Comparison of ENCODE assay signal across 32 mouse cellular contexts in genomic region chr1:176092119-176092518, GRCm38 (mm10).
DNase-seq lines count a peak whose midpoint lies in the region; ATAC-seq lines count a peak whose summit lies in the region.
"Had no signal": no experiment of that assay in that cellular context is flagged by ENCODE, and none has a peak within 500 bp of the region (broad histone marks: within the 10 kb centered on the region; RNA-seq: fewer than 3 reads in every experiment).

No protein-coding gene starts in this region.

- no peak overlapping the region for H3K27ac ChIP-seq in limb, embryonic 11.5 days (replicated peaks; ENCODE audit: low read depth, low read length)
- H3K27ac ChIP-seq in limb, embryonic 10.5 days = no peak overlapping the region
- H3K27ac ChIP-seq in embryonic facial prominence, embryonic 10.5 days (replicated peaks) = peak overlapping the region; percentile 48; the same call in 1 of the 2 replicates
- H3K27ac ChIP-seq in embryonic facial prominence, embryonic 13.5 days = peak overlapping the region; percentile 13; the same call in 1 of the 2 replicates
- no peak overlapping the region for H3K27ac ChIP-seq in limb, embryonic 13.5 days
- H3K27ac ChIP-seq: gastrocnemius, adult 2 months; heart, adult 2 months; hindbrain, embryonic 14.5 days; kidney, embryonic 15.5 days; limb, embryonic 15.5 days; liver, embryonic 13.5 days; midbrain, embryonic 12.5 days; neural tube, embryonic 12.5 days; stomach, postnatal 0 days had no signal

- H3K9me3 ChIP-seq in limb, embryonic 11.5 days (ENCODE audit: control insufficient read depth, low read length) = no peaks in the 10 kb centered on the region
- H3K9me3 ChIP-seq in limb, embryonic 10.5 days (replicated peaks) = no peaks in the 10 kb centered on the region
- no peaks in the 10 kb centered on the region for H3K9me3 ChIP-seq in embryonic facial prominence, embryonic 10.5 days
- H3K9me3 ChIP-seq in embryonic facial prominence, embryonic 13.5 days = no peaks in the 10 kb centered on the region
- H3K9me3 ChIP-seq in limb, embryonic 13.5 days = no peaks in the 10 kb centered on the region
- H3K9me3 ChIP-seq: heart, embryonic 12.5 days; kidney, embryonic 15.5 days; limb, embryonic 15.5 days; liver, embryonic 13.5 days; midbrain, embryonic 12.5 days; neural tube, embryonic 12.5 days had no signal

- H3K4me2 ChIP-seq in limb, embryonic 11.5 days (ENCODE audit: low read depth, severe bottlenecking) = no peak overlapping the region
- no peak overlapping the region for H3K4me2 ChIP-seq in embryonic facial prominence, embryonic 13.5 days
- H3K4me2 ChIP-seq in limb, embryonic 13.5 days (replicated peaks) = no peak overlapping the region
- H3K4me2 ChIP-seq: heart, embryonic 12.5 days; hindbrain, embryonic 14.5 days; kidney, embryonic 15.5 days; limb, embryonic 15.5 days; liver, embryonic 13.5 days; midbrain, embryonic 12.5 days; neural tube, embryonic 12.5 days had no signal

- intact Hi-C loops in left cerebral cortex, postnatal 10 days (cut with DNase I) = no loop called here

- no peaks in the 10 kb centered on the region for H3K36me3 ChIP-seq in limb, embryonic 11.5 days (ENCODE audit: control insufficient read depth, insufficient read depth, low read length)
- H3K36me3 ChIP-seq in limb, embryonic 10.5 days = no peaks in the 10 kb centered on the region
- no peaks in the 10 kb centered on the region for H3K36me3 ChIP-seq in embryonic facial prominence, embryonic 10.5 days (replicated peaks)
- H3K36me3 ChIP-seq in embryonic facial prominence, embryonic 13.5 days = no peaks in the 10 kb centered on the region
- H3K36me3 ChIP-seq in limb, embryonic 13.5 days = no peaks in the 10 kb centered on the region
- H3K36me3 ChIP-seq: heart, embryonic 12.5 days; kidney, embryonic 15.5 days; limb, embryonic 15.5 days; liver, embryonic 13.5 days; midbrain, embryonic 12.5 days; neural tube, embryonic 12.5 days had no signal

- 58% methylated on average over 2 of the region's 2 CpGs for WGBS in limb, embryonic 11.5 days
- WGBS in limb, embryonic 10.5 days = 77% methylated on average over 2 of the region's 2 CpGs
- WGBS in embryonic facial prominence, embryonic 10.5 days = 56% methylated on average over 2 of the region's 2 CpGs
- 29% methylated on average over 2 of the region's 2 CpGs for WGBS in embryonic facial prominence, embryonic 13.5 days
- WGBS in limb, embryonic 13.5 days = 44% methylated on average over 2 of the region's 2 CpGs

- H3K4me3 ChIP-seq in limb, embryonic 11.5 days (ENCODE audit: low read depth, low read length) = no peak overlapping the region
- H3K4me3 ChIP-seq in limb, embryonic 10.5 days = no peak overlapping the region
- H3K4me3 ChIP-seq in embryonic facial prominence, embryonic 10.5 days = no peak overlapping the region
- no peak overlapping the region for H3K4me3 ChIP-seq in embryonic facial prominence, embryonic 13.5 days
- H3K4me3 ChIP-seq in limb, embryonic 13.5 days = no peak overlapping the region
- H3K4me3 ChIP-seq: gastrocnemius, adult 2 months; heart, adult 2 months; heart, embryonic 12.5 days; kidney, embryonic 15.5 days; limb, embryonic 15.5 days; liver, embryonic 13.5 days; midbrain, embryonic 12.5 days; myocyte; neural tube, embryonic 12.5 days had no signal

- no peak for DNase-seq in limb, embryonic 11.5 days (ENCODE audit: low spot score)
- no peak for DNase-seq in limb, embryonic 10.5 days (ENCODE audit: low spot score)
- no peak for DNase-seq in embryonic facial prominence, embryonic 10.5 days (ENCODE audit: low spot score)
- DNase-seq in left cerebral cortex, postnatal 10 days (ENCODE audit: extremely low spot score in 1 of 2, low spot score in 2 of 2) = no peak
- DNase-seq in thymus, postnatal 25 days = no peak
- DNase-seq in left cerebral cortex, adult 8-10 months (ENCODE audit: low spot score in 2 of 2) = no peak
- DNase-seq: adrenal gland, postnatal 10 days; B cell, adult 2 months; cerebellum, adult 9-10 months; cerebellum, postnatal 36 days; gastrocnemius, adult 2 months; heart, adult 2 months; kidney, adult 11 months; layer of hippocampus, postnatal 36 days; liver, embryonic 13.5 days; lung, adult 18-20 months; right cerebral cortex, adult 18-20 months; thymus, adult 18-20 months; thymus, postnatal 4 days had no signal

- H3K4me1 ChIP-seq in limb, embryonic 11.5 days (ENCODE audit: control insufficient read depth, insufficient read depth, low read length) = no peaks in the 10 kb centered on the region
- H3K4me1 ChIP-seq in limb, embryonic 10.5 days = peaks cover 6% of the 10 kb centered on the region; the same call in 1 of the 2 replicates
- peaks cover 8% of the 10 kb centered on the region; the same call in 1 of the 2 replicates for H3K4me1 ChIP-seq in embryonic facial prominence, embryonic 10.5 days
- peaks cover 17% of the 10 kb centered on the region for H3K4me1 ChIP-seq in embryonic facial prominence, embryonic 13.5 days
- H3K4me1 ChIP-seq in limb, embryonic 13.5 days = peaks cover 7% of the 10 kb centered on the region; the same call in 1 of the 2 replicates
- H3K4me1 ChIP-seq: kidney, embryonic 15.5 days; limb, embryonic 15.5 days; liver, embryonic 13.5 days; midbrain, embryonic 12.5 days; neural tube, embryonic 12.5 days had no signal

- H3K27me3 ChIP-seq in limb, embryonic 11.5 days (ENCODE audit: control insufficient read depth, insufficient read depth, low read length) = no peaks in the 10 kb centered on the region
- H3K27me3 ChIP-seq in limb, embryonic 10.5 days (ENCODE audit: low read depth, poor library complexity, severe bottlenecking) = no peaks in the 10 kb centered on the region
- H3K27me3 ChIP-seq in embryonic facial prominence, embryonic 10.5 days (replicated peaks; ENCODE audit: low read depth, poor library complexity, severe bottlenecking) = no peaks in the 10 kb centered on the region
- H3K27me3 ChIP-seq in embryonic facial prominence, embryonic 13.5 days = no peaks in the 10 kb centered on the region
- H3K27me3 ChIP-seq in limb, embryonic 13.5 days = no peaks in the 10 kb centered on the region
- H3K27me3 ChIP-seq: heart, embryonic 12.5 days; kidney, embryonic 15.5 days; limb, embryonic 15.5 days; liver, embryonic 13.5 days; midbrain, embryonic 12.5 days; neural tube, embryonic 12.5 days; Patski had no signal

- 0 out of 2 replicates have a peak, but pooled peaks have one; percentile 45 for ATAC-seq in limb, embryonic 11.5 days (ENCODE audit: insufficient number of reproducible peaks, low FRiP score, low TSS enrichment, low read depth)
- peak; percentile 72 for ATAC-seq in embryonic facial prominence, embryonic 13.5 days (ENCODE audit: insufficient number of reproducible peaks, insufficient read depth, low FRiP score, low TSS enrichment, low read depth)
- peak; percentile 74; the same call in 1 of the 2 replicates for ATAC-seq in limb, embryonic 13.5 days (ENCODE audit: low FRiP score, low read depth)
- ATAC-seq: forebrain, embryonic 14.5 days; inflammation-experienced regulatory T-cells, adult 6 months; Patski had no signal

- no peak overlapping the region for H3K9ac ChIP-seq in limb, embryonic 11.5 days (ENCODE audit: low read length)
- no peak overlapping the region for H3K9ac ChIP-seq in embryonic facial prominence, embryonic 13.5 days
- no peak overlapping the region for H3K9ac ChIP-seq in limb, embryonic 13.5 days
- H3K9ac ChIP-seq: heart, embryonic 12.5 days; hindbrain, embryonic 14.5 days; kidney, embryonic 15.5 days; limb, embryonic 15.5 days; liver, embryonic 13.5 days; midbrain, embryonic 12.5 days; neural tube, embryonic 12.5 days had no signal

Comparison
In these comparisons a context has a peak if more than half of its experiments do, and no peak if none do; other contexts are left out.
1. H3K27ac ChIP-seq: peak in embryonic facial prominence, embryonic 10.5 days (single experiment) and embryonic facial prominence, embryonic 13.5 days (single experiment); none in limb, embryonic 11.5 days (single experiment), limb, embryonic 10.5 days (single experiment) and limb, embryonic 13.5 days (single experiment).
2. Peak in every context shown above with its lines, with median percentiles within 50 percentile points of each other: ATAC-seq.